Mouse (Mus musculus): ENCODE results near the gene Llgl2. TPM values are rescaled to one million over a fixed set of nuclear protein-coding genes. Genes with fewer than 3 reads are reported as not detected.
A peak's percentile ranks its signal among the peaks of the same experiment; 100 is the strongest.

The Llgl2 gene
- total RNA-seq, 2 experiments from 2014 or later = 15.1 to 21.5 TPM

GRCm38 (mm10) chr11:115858354-115858753, 34.5 kb downstream of the Llgl2 start, which contains the start of gene Myo15b:
Myo15b (plus strand) TSS chr11:115858406.
- intact Hi-C loops (cut with DNase I) = loop anchor here (2.0 kb wide), 1 partner anchor 32 kb away; no protein-coding TSS in a partner anchor
- DNase-seq (ENCODE audit: low spot score) = no peak

GRCm38 (mm10) chr11:115859143-115859945, 35.5 kb downstream of the Llgl2 start:
- intact Hi-C loops (cut with DNase I) = loop anchor here (1.0 to 2.0 kb wide), 2 partner anchors 33 to 137 kb away; no protein-coding TSS in a partner anchor
- DNase-seq (ENCODE audit: low spot score) = peak; percentile 74

GRCm38 (mm10) chr11:115863895-115864294, 40.0 kb downstream of the Llgl2 start:
- no peak for DNase-seq (ENCODE audit: low spot score)
- intact Hi-C loops (cut with DNase I) = no loop called here

- DNase-seq (ENCODE audit: low spot score) = no peak
- intact Hi-C loops (cut with DNase I) = no loop called here
Measured at GRCm38 (mm10) chr11:115869393-115869792, 45.5 kb downstream of the Llgl2 start.

GRCm38 (mm10) chr11:115872437-115872836, 48.6 kb downstream of the Llgl2 start:
- no peak for DNase-seq (ENCODE audit: low spot score)
- intact Hi-C loops (cut with DNase I) = no loop called here

GRCm38 (mm10) chr11:115875935-115876334, 52.1 kb downstream of the Llgl2 start:
- no peak for DNase-seq (ENCODE audit: low spot score)
- intact Hi-C loops (cut with DNase I) = no loop called here

GRCm38 (mm10) chr11:115876438-115876837, 52.6 kb downstream of the Llgl2 start:
- intact Hi-C loops (cut with DNase I) = no loop called here
- DNase-seq (ENCODE audit: low spot score) = no peak

- intact Hi-C loops (cut with DNase I) = no loop called here
- no peak for DNase-seq (ENCODE audit: low spot score)
Measured at GRCm38 (mm10) chr11:115877174-115877755, 53.4 kb downstream of the Llgl2 start.

GRCm38 (mm10) chr11:115878071-115878470, 54.2 kb downstream of the Llgl2 start:
- no peak for DNase-seq (ENCODE audit: low spot score)
- intact Hi-C loops (cut with DNase I) = no loop called here

- DNase-seq (ENCODE audit: low spot score) = no peak
- intact Hi-C loops (cut with DNase I) = loop anchor here (5.0 kb wide), 1 partner anchor 159 kb away; no protein-coding TSS in a partner anchor
Measured at GRCm38 (mm10) chr11:115881002-115881401, 57.2 kb downstream of the Llgl2 start.

GRCm38 (mm10) chr11:115883251-115883650, 59.4 kb downstream of the Llgl2 start:
- intact Hi-C loops (cut with DNase I) = loop anchor here (5.0 kb wide), 1 partner anchor 161 kb away; no protein-coding TSS in a partner anchor
- DNase-seq (ENCODE audit: low spot score) = no peak

GRCm38 (mm10) chr11:115884361-115884760, 60.5 kb downstream of the Llgl2 start:
- DNase-seq (ENCODE audit: low spot score) = no peak
- intact Hi-C loops (cut with DNase I) = loop anchor here (5.0 kb wide), 1 partner anchor 162 kb away; no protein-coding TSS in a partner anchor

- no peak for DNase-seq (ENCODE audit: low spot score)
- intact Hi-C loops (cut with DNase I) = no loop called here
Measured at GRCm38 (mm10) chr11:115885281-115885680, 61.4 kb downstream of the Llgl2 start.

GRCm38 (mm10) chr11:115886446-115886845, 62.6 kb downstream of the Llgl2 start:
- no peak for DNase-seq (ENCODE audit: low spot score)
- intact Hi-C loops (cut with DNase I) = no loop called here

GRCm38 (mm10) chr11:115888020-115888419, 64.2 kb downstream of the Llgl2 start:
- no peak for DNase-seq (ENCODE audit: low spot score)
- intact Hi-C loops (cut with DNase I) = no loop called here

- intact Hi-C loops (cut with DNase I) = no loop called here
Measured at GRCm38 (mm10) chr11:115889159-115889558, 65.3 kb downstream of the Llgl2 start.

GRCm38 (mm10) chr11:115892213-115892612, 68.4 kb downstream of the Llgl2 start:
- DNase-seq (ENCODE audit: low spot score) = no peak
- intact Hi-C loops (cut with DNase I) = no loop called here

More at GRCm38 (mm10) chr11:115889159-115889558, 65.3 kb downstream of the Llgl2 start:
- no peak for DNase-seq (ENCODE audit: low spot score)

GRCm38 (mm10) chr11:115893071-115893470, 69.2 kb downstream of the Llgl2 start:
- no peak for DNase-seq (ENCODE audit: low spot score)
- intact Hi-C loops (cut with DNase I) = no loop called here

- intact Hi-C loops (cut with DNase I) = no loop called here
- no peak for DNase-seq (ENCODE audit: low spot score)
Measured at GRCm38 (mm10) chr11:115894755-115895520, 71.1 kb downstream of the Llgl2 start.

GRCm38 (mm10) chr11:115898446-115898845, 74.6 kb downstream of the Llgl2 start:
- intact Hi-C loops (cut with DNase I) = no loop called here
- no peak for DNase-seq (ENCODE audit: low spot score)
